Mouse (Mus musculus) ES-Bruce4 (cell line): Measurements from ENCODE around the gene Atl3. TPM values are rescaled to one million over a fixed set of nuclear protein-coding genes. Genes with fewer than 3 reads are reported as not detected.

ENCODE experiments used
- H3K27ac ChIP-seq: 2 replicates; pipeline ENCODE4 v1.5.1; 2012; ENCODE audit warnings: low read length, inconsistent platforms; ENCODE audit not compliant: insufficient read depth
- H3K27me3 ChIP-seq: 2 replicates; pipeline ENCODE4 v1.6.1; 2012; ENCODE audit warnings: mild to moderate bottlenecking, low read length, inconsistent platforms; ENCODE audit not compliant: control insufficient read depth, poor library complexity, insufficient read depth, severe bottlenecking
- H3K36me3 ChIP-seq: 2 replicates; pipeline ENCODE4 v1.6.1; 2012; ENCODE audit warnings: inconsistent platforms, mild to moderate bottlenecking, low read length, moderate library complexity; ENCODE audit not compliant: control insufficient read depth, poor library complexity, insufficient read depth, severe bottlenecking
- H3K4me1 ChIP-seq: one replicate; pipeline ENCODE4 v1.8.1; 2011; ENCODE audit warnings: low read length; ENCODE audit not compliant: control insufficient read depth, insufficient read depth
- H3K4me3 ChIP-seq: 2 replicates; pipeline ENCODE4 v1.5.1; 2011; ENCODE audit warnings: low read depth, mild to moderate bottlenecking, low read length
- H3K9ac ChIP-seq: 2 replicates; pipeline ENCODE4 v1.6.1; 2012; ENCODE audit warnings: low read depth, mild to moderate bottlenecking, inconsistent platforms; ENCODE audit not compliant: poor library complexity, severe bottlenecking
- H3K9me3 ChIP-seq: replicated peaks from 2 replicates; pipeline ENCODE4 v1.6.1; 2012; ENCODE audit warnings: mild to moderate bottlenecking, low read length, inconsistent platforms; ENCODE audit not compliant: control insufficient read depth, poor library complexity, insufficient read depth, severe bottlenecking
- CTCF ChIP-seq: IDR thresholded peaks from one replicate; pipeline ENCODE4 v1.8.1; 2011; ENCODE audit warnings: low read depth, low read length
- EP300 ChIP-seq: IDR thresholded peaks from 2 replicates; pipeline ENCODE4 v1.6.1; 2011; ENCODE audit warnings: low read depth, low read length; ENCODE audit not compliant: insufficient read depth
- POLR2A ChIP-seq: IDR thresholded peaks from one replicate; pipeline ENCODE4 v1.8.1; 2011; ENCODE audit warnings: low read length; ENCODE audit not compliant: insufficient read depth
- polyA plus RNA-seq: library from polyadenylated mRNA; stranded (reverse); fragments of >200 nt; gene quantifications from 2 replicates; pipeline ENCODE4 v1.2.4, GENCODE M21; 2011; ENCODE audit warnings: low read depth; ENCODE audit not compliant: missing spikeins, insufficient read depth, insufficient read length

The Atl3 gene
- polyA plus RNA-seq, 1 experiment, result 53.5 TPM

GRCm38 (mm10) chr19:7483512-7483882 is 10.3 kb upstream of the Atl3 start:
- Histone ChIP-seq H3K36me3 (no peaks in the 10 kb centered on the region), H3K27ac (peak overlapping the region; percentile 31), H3K27me3 (no peaks in the 10 kb centered on the region), H3K9ac (peak overlapping the region; percentile 66; the same call in 1 of the 2 replicates), H3K4me3 (peak overlapping the region; percentile 46; the same call in 1 of the 2 replicates), H3K4me1 (no peaks in the 10 kb centered on the region), H3K9me3 (no peaks in the 10 kb centered on the region)
- no peak for TF ChIP-seq EP300
- TF ChIP-seq POLR2A, result no peak
- TF ChIP-seq CTCF, result no peak

- Histone ChIP-seq H3K27ac (no peak overlapping the region), H3K4me1 (no peaks in the 10 kb centered on the region), H3K27me3 (no peaks in the 10 kb centered on the region), H3K36me3 (no peaks in the 10 kb centered on the region), H3K9ac (peak overlapping the region; percentile 66; the same call in 1 of the 2 replicates), H3K4me3 (no peak overlapping the region), H3K9me3 (no peaks in the 10 kb centered on the region)
- no peak for TF ChIP-seq CTCF
- TF ChIP-seq POLR2A, result no peak
- TF ChIP-seq EP300, result no peak
These were observed 9.8 kb upstream of the Atl3 start for GRCm38 (mm10) chr19:7484076-7484475.

DNA sequence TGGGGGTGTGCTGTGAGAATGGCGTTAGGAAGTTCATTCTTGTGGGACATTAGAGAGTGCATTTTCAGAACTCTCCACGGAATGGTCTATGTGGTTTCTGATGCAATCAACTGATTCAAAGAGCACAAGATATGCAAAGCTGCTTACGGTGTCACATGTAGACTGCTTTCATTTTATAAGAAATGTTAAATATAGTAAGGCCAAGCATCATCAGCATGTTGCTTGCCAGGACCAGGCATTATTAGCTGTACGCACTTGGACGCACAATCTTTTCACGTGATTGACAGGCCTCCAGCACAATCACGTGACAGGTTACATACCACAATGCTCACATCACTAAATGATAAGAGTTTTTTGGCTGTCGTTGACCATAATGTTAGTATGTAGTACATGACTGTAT is 6.2 kb upstream of the Atl3 start:
- H3K4me1 ChIP-seq, result no peaks in the 10 kb centered on the region
- TF ChIP-seq EP300 (no peak), POLR2A (no peak), CTCF (no peak)

GRCm38 (mm10) chr19:7491960-7492359 is 1.9 kb upstream of the Atl3 start:
- Histone ChIP-seq H3K36me3 (no peaks in the 10 kb centered on the region), H3K9me3 (no peaks in the 10 kb centered on the region), H3K27ac (no peak overlapping the region), H3K9ac (no peak overlapping the region), H3K4me3 (no peak overlapping the region), H3K4me1 (no peaks in the 10 kb centered on the region), H3K27me3 (no peaks in the 10 kb centered on the region)
- TF ChIP-seq POLR2A (no peak), EP300 (no peak)

More for the DNA sequence above, 6.2 kb upstream of the Atl3 start:
- Histone ChIP-seq H3K9me3 (no peaks in the 10 kb centered on the region), H3K9ac (no peak overlapping the region), H3K4me3 (no peak overlapping the region), H3K27me3 (no peaks in the 10 kb centered on the region), H3K36me3 (no peaks in the 10 kb centered on the region), H3K27ac (no peak overlapping the region)

DNA sequence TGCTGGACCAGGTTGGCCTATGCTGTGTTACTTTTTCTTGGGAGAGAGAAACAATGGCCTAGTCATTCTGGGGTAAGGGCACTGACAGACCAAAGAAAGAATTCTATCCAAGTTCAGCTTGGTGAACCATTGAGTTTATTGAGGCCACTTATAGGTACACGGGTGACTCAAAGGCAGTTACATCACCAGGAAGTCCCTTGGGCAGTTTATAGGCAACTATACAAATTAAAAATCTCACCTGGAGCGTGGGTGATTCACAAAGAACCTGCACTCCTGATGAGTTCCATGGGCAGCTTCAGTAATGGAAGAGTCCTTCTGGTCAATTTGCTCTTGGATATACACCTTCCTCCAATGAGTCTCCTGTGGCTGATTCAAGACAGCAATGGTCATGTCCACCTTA is 1.2 kb upstream of the Atl3 start:
- Histone ChIP-seq H3K9me3 (no peaks in the 10 kb centered on the region), H3K27ac (no peak overlapping the region), H3K9ac (0 out of 2 replicates have a peak overlapping the region, but pooled peaks have one; percentile 88), H3K36me3 (no peaks in the 10 kb centered on the region), H3K4me3 (no peak overlapping the region), H3K4me1 (no peaks in the 10 kb centered on the region), H3K27me3 (no peaks in the 10 kb centered on the region)
- TF ChIP-seq POLR2A (no peak), EP300 (no peak), CTCF (no peak)

DNA sequence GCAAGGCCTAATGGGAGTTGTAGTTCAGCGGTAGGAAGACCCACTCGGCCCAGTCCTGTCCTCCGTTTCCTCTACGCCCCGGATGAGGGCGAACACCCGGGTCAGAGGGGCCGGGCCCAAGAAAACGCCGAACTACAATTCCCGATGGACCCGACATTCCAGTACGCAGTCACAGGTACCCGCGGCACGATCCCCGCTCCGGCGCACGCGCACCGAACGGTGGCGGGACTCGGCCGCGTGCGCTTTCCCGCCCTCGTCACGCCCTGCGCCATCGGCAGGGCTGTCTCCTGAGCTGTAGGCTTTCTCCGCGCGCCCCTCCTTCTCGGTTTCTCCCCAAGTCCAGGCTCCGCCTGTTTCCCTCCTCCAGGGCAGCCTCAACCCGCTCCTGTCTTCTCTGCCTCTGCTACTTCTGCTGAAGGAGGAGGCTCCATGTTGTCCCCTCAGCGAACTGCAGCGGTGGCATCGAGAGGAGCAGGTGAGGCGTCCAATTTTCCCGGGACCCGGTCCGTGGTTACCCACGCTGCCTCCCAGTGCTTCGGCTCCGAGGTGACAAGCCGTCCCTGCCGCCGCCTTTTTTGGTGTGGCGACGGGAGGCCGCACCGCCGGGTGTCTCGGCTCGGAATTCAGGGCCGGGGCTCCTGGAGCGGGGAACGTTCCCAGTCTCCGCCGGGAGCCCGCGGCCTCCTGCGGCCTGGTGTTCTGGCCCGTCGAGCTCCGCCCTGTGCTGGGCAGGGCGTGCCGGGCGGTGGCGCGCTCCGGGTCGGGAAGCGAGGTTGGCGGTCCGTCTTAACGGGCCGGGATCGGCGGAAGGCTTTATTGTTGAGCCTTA is 561 bp downstream of the Atl3 start:
- H3K9me3 ChIP-seq, result no peaks in the 10 kb centered on the region
- TF ChIP-seq POLR2A (no peak), EP300 (0 out of 2 replicates have a peak, but pooled peaks have one; percentile 29), CTCF (no peak)

More for the DNA sequence above, 561 bp downstream of the Atl3 start:
- Histone ChIP-seq H3K36me3 (no peaks in the 10 kb centered on the region), H3K9ac (peak overlapping the region; percentile 88), H3K4me3 (peak overlapping the region; percentile 75), H3K4me1 (peaks cover 1% of the 10 kb centered on the region), H3K27me3 (no peaks in the 10 kb centered on the region), H3K27ac (peak overlapping the region; percentile 92)
